Mouse (Mus musculus): ENCODE results near the gene Sipa1l2. TPM values are rescaled to one million over a fixed set of nuclear protein-coding genes. Genes with fewer than 3 reads are reported as not detected.

The Sipa1l2 gene
- polyA plus RNA-seq, 1 experiment from 2014 or later = 14.1 TPM

- ATAC-seq (ENCODE audit: low FRiP score) = no peak
- Histone ChIP-seq H3K4me1 (ENCODE audit: control insufficient read depth, insufficient read depth, low read length) (peaks cover 55% of the 10 kb centered on the region), H3K36me3 (ENCODE audit: control insufficient read depth, insufficient read depth, low read length) (no peaks in the 10 kb centered on the region), H3K9ac (ENCODE audit: low read length) (no peak overlapping the region), H3K9me3 (ENCODE audit: control insufficient read depth, low read length) (no peaks in the 10 kb centered on the region), H3K27ac (ENCODE audit: low read depth, low read length) (no peak overlapping the region), H3K27me3 (ENCODE audit: control insufficient read depth, insufficient read depth, low read length) (no peaks in the 10 kb centered on the region), H3K4me2 (no peak overlapping the region), H3K4me3 (ENCODE audit: low read depth, low read length) (no peak overlapping the region)
- WGBS = 50% methylated on average over 1 of the region's 1 CpGs
- no peak for DNase-seq (ENCODE audit: low spot score, missing footprints)
These were observed 38.0 kb downstream of the Sipa1l2 start for GRCm38 (mm10) chr8:125531640-125532039.

DNA sequence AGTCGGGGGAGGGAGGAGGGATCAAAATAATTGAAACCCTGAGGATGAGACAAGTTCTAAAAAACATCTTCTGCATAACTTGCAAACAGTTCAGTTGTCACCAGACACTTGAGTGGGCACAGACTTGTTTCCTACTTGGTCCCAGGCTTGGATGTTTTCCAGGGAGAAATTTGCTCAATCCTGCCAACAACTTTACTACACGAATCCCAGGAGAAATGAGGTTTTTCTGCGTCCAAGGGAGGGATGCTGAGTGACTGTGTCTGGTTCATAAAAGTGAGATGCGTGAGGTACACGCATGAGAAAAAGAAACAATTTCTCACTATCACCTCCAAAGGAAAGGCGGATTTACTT, 38.5 kb downstream of the Sipa1l2 start:
- ATAC-seq (ENCODE audit: low FRiP score) (no peak), DNase-seq (ENCODE audit: low spot score, missing footprints) (peak; percentile 88)
- no peak overlapping the region for H3K27ac ChIP-seq (ENCODE audit: low read depth, low read length)

GRCm38 (mm10) chr8:125530187-125531087, 39.2 kb downstream of the Sipa1l2 start:
- Histone ChIP-seq H3K4me1 (ENCODE audit: control insufficient read depth, insufficient read depth, low read length) (peaks cover 63% of the 10 kb centered on the region), H3K27ac (ENCODE audit: low read depth, low read length) (no peak overlapping the region), H3K4me3 (ENCODE audit: low read depth, low read length) (no peak overlapping the region), H3K9me3 (ENCODE audit: control insufficient read depth, low read length) (no peaks in the 10 kb centered on the region), H3K27me3 (ENCODE audit: control insufficient read depth, insufficient read depth, low read length) (no peaks in the 10 kb centered on the region), H3K36me3 (ENCODE audit: control insufficient read depth, insufficient read depth, low read length) (no peaks in the 10 kb centered on the region), H3K9ac (ENCODE audit: low read length) (peak overlapping the region; percentile 27; the same call in 1 of the 2 replicates), H3K4me2 (no peak overlapping the region)
- DNase-seq (ENCODE audit: low spot score, missing footprints) (no peak), ATAC-seq (ENCODE audit: low FRiP score) (peak; percentile 13; the same call in 1 of the 2 replicates)
- WGBS = 45% methylated on average over 15 of the region's 15 CpGs

More for the DNA sequence above, 38.5 kb downstream of the Sipa1l2 start:
- no peaks in the 10 kb centered on the region for H3K9me3 ChIP-seq (ENCODE audit: control insufficient read depth, low read length)
- no peak overlapping the region for H3K9ac ChIP-seq (ENCODE audit: low read length)
- H3K4me3 ChIP-seq (ENCODE audit: low read depth, low read length) = no peak overlapping the region
- H3K4me1 ChIP-seq (ENCODE audit: control insufficient read depth, insufficient read depth, low read length) = peaks cover 60% of the 10 kb centered on the region
- H3K36me3 ChIP-seq (ENCODE audit: control insufficient read depth, insufficient read depth, low read length) = no peaks in the 10 kb centered on the region
- 47% methylated on average over 6 of the region's 6 CpGs for WGBS
- H3K27me3 ChIP-seq (ENCODE audit: control insufficient read depth, insufficient read depth, low read length) = no peaks in the 10 kb centered on the region
- no peak overlapping the region for H3K4me2 ChIP-seq

DNA sequence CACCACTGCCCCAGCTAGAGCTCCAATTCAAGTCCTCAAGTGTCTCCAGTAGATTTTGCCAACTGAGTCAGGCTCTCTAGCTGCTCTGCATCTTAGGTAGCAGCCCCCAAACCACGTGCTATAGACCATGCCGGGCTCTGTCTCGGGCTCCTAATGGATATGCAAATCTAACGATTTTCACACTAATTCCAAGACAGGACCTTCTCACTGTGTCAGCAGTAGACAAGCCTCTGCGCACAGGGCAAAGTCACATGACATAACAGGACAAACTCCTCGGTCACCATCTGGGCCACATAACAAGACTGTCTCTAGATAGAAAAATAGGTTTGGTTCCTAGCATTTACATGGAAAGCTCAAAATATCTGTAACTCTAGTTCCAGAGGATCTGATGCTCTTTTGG, 40.6 kb downstream of the Sipa1l2 start:
- peaks cover 63% of the 10 kb centered on the region for H3K4me1 ChIP-seq (ENCODE audit: control insufficient read depth, insufficient read depth, low read length)
- no peaks in the 10 kb centered on the region for H3K9me3 ChIP-seq (ENCODE audit: control insufficient read depth, low read length)
- no peak overlapping the region for H3K9ac ChIP-seq (ENCODE audit: low read length)
- ATAC-seq (ENCODE audit: low FRiP score) = no peak
- DNase-seq (ENCODE audit: low spot score, missing footprints) = no peak
- H3K4me3 ChIP-seq (ENCODE audit: low read depth, low read length) = no peak overlapping the region
- H3K36me3 ChIP-seq (ENCODE audit: control insufficient read depth, insufficient read depth, low read length) = no peaks in the 10 kb centered on the region
- H3K4me2 ChIP-seq = no peak overlapping the region
- no peaks in the 10 kb centered on the region for H3K27me3 ChIP-seq (ENCODE audit: control insufficient read depth, insufficient read depth, low read length)
- H3K27ac ChIP-seq (ENCODE audit: low read depth, low read length) = no peak overlapping the region
- 61% methylated on average over 6 of the region's 6 CpGs for WGBS

- H3K36me3 ChIP-seq (ENCODE audit: control insufficient read depth, insufficient read depth, low read length) = no peaks in the 10 kb centered on the region
- H3K27me3 ChIP-seq (ENCODE audit: control insufficient read depth, insufficient read depth, low read length) = no peaks in the 10 kb centered on the region
- H3K4me1 ChIP-seq (ENCODE audit: control insufficient read depth, insufficient read depth, low read length) = peaks cover 62% of the 10 kb centered on the region
- 44% methylated on average over 3 of the region's 3 CpGs for WGBS
- H3K27ac ChIP-seq (ENCODE audit: low read depth, low read length) = no peak overlapping the region
- ATAC-seq (ENCODE audit: low FRiP score) (no peak), DNase-seq (ENCODE audit: low spot score, missing footprints) (no peak)
- no peaks in the 10 kb centered on the region for H3K9me3 ChIP-seq (ENCODE audit: control insufficient read depth, low read length)
- no peak overlapping the region for H3K4me3 ChIP-seq (ENCODE audit: low read depth, low read length)
- no peak overlapping the region for H3K4me2 ChIP-seq
- no peak overlapping the region for H3K9ac ChIP-seq (ENCODE audit: low read length)
These were observed 41.7 kb downstream of the Sipa1l2 start for GRCm38 (mm10) chr8:125527941-125528340.

GRCm38 (mm10) chr8:125526999-125527398, 42.6 kb downstream of the Sipa1l2 start:
- H3K4me3 ChIP-seq (ENCODE audit: low read depth, low read length) = no peak overlapping the region
- no peaks in the 10 kb centered on the region for H3K9me3 ChIP-seq (ENCODE audit: control insufficient read depth, low read length)
- no peak for DNase-seq (ENCODE audit: low spot score, missing footprints)
- ATAC-seq (ENCODE audit: low FRiP score) = no peak
- no peaks in the 10 kb centered on the region for H3K27me3 ChIP-seq (ENCODE audit: control insufficient read depth, insufficient read depth, low read length)
- no peak overlapping the region for H3K4me2 ChIP-seq
- H3K27ac ChIP-seq (ENCODE audit: low read depth, low read length) = no peak overlapping the region
- WGBS = 9% methylated on average over 7 of the region's 7 CpGs
- H3K9ac ChIP-seq (ENCODE audit: low read length) = no peak overlapping the region
- H3K36me3 ChIP-seq (ENCODE audit: control insufficient read depth, insufficient read depth, low read length) = no peaks in the 10 kb centered on the region
- peaks cover 63% of the 10 kb centered on the region for H3K4me1 ChIP-seq (ENCODE audit: control insufficient read depth, insufficient read depth, low read length)

- no peak overlapping the region for H3K4me2 ChIP-seq
- 44% methylated on average over 7 of the region's 7 CpGs for WGBS
- DNase-seq (ENCODE audit: low spot score, missing footprints) = no peak
- no peak overlapping the region for H3K4me3 ChIP-seq (ENCODE audit: low read depth, low read length)
- no peak overlapping the region for H3K27ac ChIP-seq (ENCODE audit: low read depth, low read length)
- peaks cover 64% of the 10 kb centered on the region for H3K4me1 ChIP-seq (ENCODE audit: control insufficient read depth, insufficient read depth, low read length)
- no peaks in the 10 kb centered on the region for H3K27me3 ChIP-seq (ENCODE audit: control insufficient read depth, insufficient read depth, low read length)
- no peaks in the 10 kb centered on the region for H3K36me3 ChIP-seq (ENCODE audit: control insufficient read depth, insufficient read depth, low read length)
- ATAC-seq (ENCODE audit: low FRiP score) = no peak
- H3K9me3 ChIP-seq (ENCODE audit: control insufficient read depth, low read length) = no peaks in the 10 kb centered on the region
- H3K9ac ChIP-seq (ENCODE audit: low read length) = no peak overlapping the region
These were observed 43.0 kb downstream of the Sipa1l2 start for GRCm38 (mm10) chr8:125526582-125526981.

DNA sequence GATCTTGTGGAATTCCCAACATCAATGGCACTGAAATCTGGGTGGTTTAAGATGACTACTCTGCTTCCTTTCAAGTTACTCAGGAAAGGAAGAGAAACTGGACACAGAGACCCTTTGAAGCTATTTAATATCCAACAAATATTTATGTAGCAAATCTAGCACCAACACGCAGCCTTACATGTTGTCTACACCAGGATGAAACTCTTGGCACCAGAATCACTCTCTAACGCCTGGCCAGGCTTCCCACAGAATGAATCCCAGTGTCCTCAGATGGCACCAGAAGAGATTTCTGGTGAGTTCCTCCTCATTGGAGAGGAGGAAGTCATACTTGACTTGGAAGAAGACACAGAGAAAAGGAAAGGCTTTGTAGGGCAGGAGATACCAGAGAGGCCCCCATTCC, 45.1 kb downstream of the Sipa1l2 start:
- no peaks in the 10 kb centered on the region for H3K27me3 ChIP-seq (ENCODE audit: control insufficient read depth, insufficient read depth, low read length)
- WGBS = 93% methylated on average over 2 of the region's 2 CpGs
- H3K27ac ChIP-seq (ENCODE audit: low read depth, low read length) = no peak overlapping the region
- DNase-seq (ENCODE audit: low spot score, missing footprints) = no peak
- no peak overlapping the region for H3K4me3 ChIP-seq (ENCODE audit: low read depth, low read length)
- no peaks in the 10 kb centered on the region for H3K9me3 ChIP-seq (ENCODE audit: control insufficient read depth, low read length)
- no peak overlapping the region for H3K4me2 ChIP-seq
- no peak for ATAC-seq (ENCODE audit: low FRiP score)
- H3K9ac ChIP-seq (ENCODE audit: low read length) = no peak overlapping the region
- H3K36me3 ChIP-seq (ENCODE audit: control insufficient read depth, insufficient read depth, low read length) = no peaks in the 10 kb centered on the region
- H3K4me1 ChIP-seq (ENCODE audit: control insufficient read depth, insufficient read depth, low read length) = peaks cover 49% of the 10 kb centered on the region

GRCm38 (mm10) chr8:125523213-125523612, 46.4 kb downstream of the Sipa1l2 start:
- Histone ChIP-seq H3K9me3 (ENCODE audit: control insufficient read depth, low read length) (no peaks in the 10 kb centered on the region), H3K27ac (ENCODE audit: low read depth, low read length) (no peak overlapping the region), H3K9ac (ENCODE audit: low read length) (no peak overlapping the region), H3K4me3 (ENCODE audit: low read depth, low read length) (no peak overlapping the region), H3K4me1 (ENCODE audit: control insufficient read depth, insufficient read depth, low read length) (peaks cover 38% of the 10 kb centered on the region), H3K27me3 (ENCODE audit: control insufficient read depth, insufficient read depth, low read length) (no peaks in the 10 kb centered on the region), H3K36me3 (ENCODE audit: control insufficient read depth, insufficient read depth, low read length) (no peaks in the 10 kb centered on the region), H3K4me2 (no peak overlapping the region)
- DNase-seq (ENCODE audit: low spot score, missing footprints) = no peak
- WGBS = 42% methylated on average over 5 of the region's 5 CpGs
- no peak for ATAC-seq (ENCODE audit: low FRiP score)

Measured in midbrain, embryonic 11.5 days (tissue).